Mouse (Mus musculus) cerebellum, adult 9-11 months (tissue): ENCODE measurements around the gene Abhd2.
"Not testable (repeated sequence)": the region's sequence is repeated elsewhere in the genome, so short reads cannot be mapped to it uniquely, and the experiment has no call there.

Experiments
- DNase-seq: peaks from one replicate; pipeline ENCODE4 v3.0.0; 2022

Abhd2 gene

DNA sequence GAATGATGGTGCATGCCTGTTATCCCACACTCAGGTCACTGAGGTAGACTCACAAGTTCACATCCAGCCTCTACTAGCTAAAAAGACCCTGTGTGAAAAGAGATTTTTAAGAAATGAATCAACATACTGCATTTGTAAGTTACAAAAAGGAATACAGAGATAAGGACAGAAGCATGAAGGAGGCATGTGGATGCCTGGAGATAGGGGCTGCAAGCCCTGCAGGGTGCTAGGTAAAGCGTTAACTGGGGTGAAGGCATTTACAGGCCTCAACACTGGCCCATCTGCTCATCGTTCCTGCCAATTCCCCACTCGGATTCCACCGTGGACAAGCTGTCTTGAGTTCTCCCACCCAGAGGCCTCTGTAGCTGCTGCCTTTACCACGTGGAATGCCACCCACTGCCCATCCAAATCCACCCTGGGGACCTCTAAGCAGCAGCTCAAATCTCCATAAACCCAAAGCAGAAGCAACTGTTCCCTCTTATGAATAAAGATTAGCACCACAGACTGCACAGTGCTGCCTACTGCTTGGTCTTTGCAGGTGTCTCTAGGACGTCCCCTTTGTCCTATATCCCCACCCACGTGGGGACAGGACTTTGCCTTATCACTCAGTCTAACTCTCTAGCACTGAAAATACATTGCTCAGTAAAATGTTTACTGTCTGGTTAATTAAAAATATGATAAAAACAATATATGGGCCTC lies 5.2 kb upstream of the Abhd2 start:
- DNase-seq: no peak

- DNase-seq: no peak
These were observed 4.1 kb upstream of the Abhd2 start for GRCm38 (mm10) chr7:79268897-79269296.

- no peak for DNase-seq
These were observed 3.6 kb upstream of the Abhd2 start for GRCm38 (mm10) chr7:79269411-79269810.

DNA sequence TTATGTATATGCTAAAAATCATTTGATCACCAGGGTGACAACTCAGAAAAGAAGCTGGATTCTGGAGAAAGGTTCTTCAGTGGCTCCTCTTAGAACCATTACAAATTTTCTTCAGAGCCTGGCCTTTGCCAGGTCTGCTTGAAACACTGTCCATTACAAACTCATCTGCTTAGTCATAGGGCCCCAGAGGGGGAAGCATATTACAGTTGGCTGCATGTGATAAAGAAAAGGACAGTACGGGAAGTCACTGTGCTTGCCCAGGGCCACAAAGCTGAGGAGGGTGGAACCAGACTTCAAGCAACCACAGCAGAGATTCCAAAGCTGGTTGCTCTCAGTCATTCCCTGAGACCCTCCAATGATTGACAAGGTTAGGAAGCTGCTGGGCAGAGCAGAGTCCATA lies 3.1 kb upstream of the Abhd2 start:
- no peak for DNase-seq

- no peak for DNase-seq
These were observed 2.0 kb upstream of the Abhd2 start for GRCm38 (mm10) chr7:79270961-79271387.

- peak; percentile 32 for DNase-seq
These were observed 874 bp upstream of the Abhd2 start for GRCm38 (mm10) chr7:79271861-79272788.

GRCm38 (mm10) chr7:79273738-79274472 lies 906 bp downstream of the Abhd2 start:
- DNase-seq: peak; percentile 76

DNA sequence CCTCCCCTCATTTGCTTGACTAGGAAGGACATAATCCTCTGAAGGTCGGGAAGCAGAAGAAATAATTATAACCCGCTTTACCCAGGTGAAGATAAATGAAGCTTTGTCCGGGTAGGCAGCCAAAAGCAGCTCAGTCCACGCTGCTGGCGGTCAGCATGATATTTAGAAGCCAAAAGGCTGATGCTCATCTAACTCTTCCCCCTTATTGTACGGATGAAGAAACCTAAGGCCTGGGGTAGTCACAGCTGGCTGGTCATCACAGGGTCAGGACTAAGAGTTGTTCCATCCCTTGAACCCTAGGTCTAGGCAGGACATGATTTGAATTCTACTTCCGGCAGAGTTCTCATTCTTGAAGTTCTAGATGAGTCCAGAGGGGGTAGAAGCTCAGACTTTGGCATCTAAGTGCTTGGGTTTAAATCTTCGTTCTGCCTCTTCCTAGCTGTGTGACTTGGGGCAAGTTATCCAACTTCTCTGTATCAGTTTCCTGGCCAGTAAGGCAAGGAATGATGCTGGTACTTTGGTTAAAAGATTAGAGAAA lies 1.5 kb downstream of the Abhd2 start:
- no peak for DNase-seq

- DNase-seq: peak; percentile 34
These were observed 2.3 kb downstream of the Abhd2 start for GRCm38 (mm10) chr7:79275345-79275744.

- no peak for DNase-seq
These were observed 5.4 kb downstream of the Abhd2 start for GRCm38 (mm10) chr7:79278432-79278831.

- DNase-seq: peak; percentile 15
These were observed 6.5 kb downstream of the Abhd2 start for GRCm38 (mm10) chr7:79279376-79280029.

DNA sequence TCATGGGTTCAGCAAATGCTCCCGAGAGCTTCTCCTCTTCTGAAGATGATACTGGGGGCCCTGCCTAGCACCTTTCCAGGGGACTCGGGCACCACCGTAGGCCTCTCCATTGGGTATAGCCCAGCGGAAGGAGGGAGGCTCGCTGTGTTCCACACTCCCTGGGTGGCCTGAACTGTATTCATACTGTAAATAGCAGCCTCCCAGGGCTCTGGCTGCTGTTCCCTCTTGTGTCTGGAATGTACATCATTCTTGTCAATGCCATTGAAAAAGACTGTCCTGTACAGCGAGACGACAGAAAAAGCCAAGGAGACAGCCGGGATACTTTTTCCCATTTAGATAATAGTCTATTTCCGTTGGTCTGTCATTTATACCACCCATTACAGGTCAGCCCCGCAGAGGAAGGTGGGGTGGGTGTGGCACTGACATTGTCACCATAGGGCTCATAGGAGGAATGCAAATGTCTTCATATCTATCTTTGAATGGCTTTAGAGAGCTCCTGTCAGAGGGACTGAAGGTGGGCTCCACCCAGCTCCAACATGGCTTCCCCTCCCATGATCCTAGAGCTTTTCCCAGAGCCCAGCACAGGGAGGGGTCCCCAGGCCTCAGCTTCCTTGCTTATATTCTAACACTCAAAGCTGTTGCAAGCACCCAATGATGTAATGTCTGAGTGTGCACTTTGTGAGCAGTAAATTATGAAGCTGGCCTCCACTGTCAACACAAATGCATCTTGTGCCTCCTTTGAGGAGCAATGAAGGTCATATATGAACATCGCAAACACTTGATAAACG lies 10.1 kb downstream of the Abhd2 start:
- no peak for DNase-seq

DNA sequence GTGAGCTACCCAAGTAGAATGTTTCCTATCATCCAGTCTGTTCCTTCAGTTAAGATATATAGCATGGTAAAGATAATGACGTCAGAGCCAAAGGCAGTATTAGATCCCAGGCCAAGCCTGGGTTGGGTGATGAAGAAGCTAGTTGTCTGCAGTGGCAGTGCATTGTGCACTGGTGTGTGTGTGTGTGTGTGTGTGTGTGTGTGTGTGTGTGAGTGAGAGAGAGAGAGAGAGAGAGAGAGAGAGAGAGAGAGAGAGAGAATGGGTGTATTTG lies 10.6 kb downstream of the Abhd2 start:
- DNase-seq: not testable (repeated sequence)

- no peak for DNase-seq
These were observed 11.3 kb downstream of the Abhd2 start for GRCm38 (mm10) chr7:79284160-79284888.

- DNase-seq: no peak
These were observed 11.9 kb downstream of the Abhd2 start for GRCm38 (mm10) chr7:79284889-79285280.

- no peak for DNase-seq
These were observed 12.4 kb downstream of the Abhd2 start for GRCm38 (mm10) chr7:79285408-79285807.

DNA sequence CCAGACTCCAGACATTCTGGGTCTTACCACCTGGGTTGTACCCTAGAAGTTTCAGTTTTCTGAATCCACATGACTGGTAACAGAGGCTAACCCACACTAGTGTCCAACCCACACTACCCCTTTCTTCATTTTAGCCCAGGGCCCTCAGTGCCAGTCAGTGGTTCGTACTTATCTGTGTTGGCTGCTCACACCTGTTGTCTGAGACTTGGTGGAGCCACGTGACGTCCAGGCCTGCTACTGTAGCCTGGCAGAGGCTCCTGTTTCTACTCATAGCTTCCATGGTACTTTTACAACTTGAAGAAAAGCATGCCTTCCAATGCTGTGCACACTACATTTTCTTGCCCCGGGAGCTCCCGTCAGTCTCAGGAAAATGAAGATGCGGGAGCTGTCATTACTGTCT lies 14.2 kb downstream of the Abhd2 start:
- no peak for DNase-seq

DNA sequence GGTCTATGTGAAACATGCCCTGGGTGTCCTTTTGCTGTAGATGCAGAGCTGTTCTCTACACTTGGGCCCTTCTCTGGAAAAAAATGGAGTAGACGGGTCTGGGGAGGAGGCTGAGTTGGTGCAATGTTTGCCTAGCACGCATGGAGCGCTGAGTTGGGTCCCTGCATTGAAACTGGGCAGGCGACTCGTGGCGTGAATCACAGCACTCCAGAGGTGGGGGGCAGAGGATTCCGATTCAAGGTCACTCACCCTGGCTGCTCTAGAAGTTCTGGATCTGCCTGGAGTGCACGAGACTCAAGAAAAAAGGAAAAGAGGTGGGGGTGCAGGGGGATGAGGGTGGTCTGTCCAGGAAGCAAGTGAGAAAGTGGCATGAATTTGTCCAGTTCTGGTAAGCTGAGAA lies 14.9 kb downstream of the Abhd2 start:
- no peak for DNase-seq

GRCm38 (mm10) chr7:79288422-79288821 lies 15.4 kb downstream of the Abhd2 start:
- no peak for DNase-seq

DNA sequence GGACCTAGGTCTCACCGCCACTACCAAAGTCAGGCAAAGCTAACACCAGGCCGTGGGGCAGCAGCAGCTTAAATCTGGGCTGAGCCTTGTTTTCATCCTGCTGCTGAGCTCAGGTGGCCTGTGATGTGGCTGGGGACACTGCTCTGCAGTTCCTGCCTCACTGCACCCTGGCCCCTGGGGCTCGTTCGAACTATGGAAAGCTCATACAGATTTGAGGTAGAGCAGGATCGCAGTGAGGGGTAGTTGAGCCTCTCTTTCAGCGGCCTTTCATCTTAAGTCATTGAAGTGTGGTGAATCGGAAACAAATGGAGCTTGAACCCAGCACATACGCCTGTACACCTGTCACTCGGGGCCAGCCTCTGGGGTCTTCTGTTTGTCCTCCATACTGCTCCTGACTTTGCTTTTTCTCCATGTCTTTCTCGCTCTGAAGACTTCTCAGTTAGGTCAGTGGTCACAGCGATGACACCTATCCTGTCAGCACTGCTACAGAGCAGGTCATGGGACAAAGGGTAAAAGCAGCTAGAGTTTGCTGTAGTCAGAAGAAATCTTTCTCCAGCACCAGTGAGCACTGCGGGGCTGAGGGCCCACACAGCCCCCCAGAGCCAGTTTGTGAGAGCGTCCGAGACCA lies 20.7 kb downstream of the Abhd2 start:
- DNase-seq: no peak

DNA sequence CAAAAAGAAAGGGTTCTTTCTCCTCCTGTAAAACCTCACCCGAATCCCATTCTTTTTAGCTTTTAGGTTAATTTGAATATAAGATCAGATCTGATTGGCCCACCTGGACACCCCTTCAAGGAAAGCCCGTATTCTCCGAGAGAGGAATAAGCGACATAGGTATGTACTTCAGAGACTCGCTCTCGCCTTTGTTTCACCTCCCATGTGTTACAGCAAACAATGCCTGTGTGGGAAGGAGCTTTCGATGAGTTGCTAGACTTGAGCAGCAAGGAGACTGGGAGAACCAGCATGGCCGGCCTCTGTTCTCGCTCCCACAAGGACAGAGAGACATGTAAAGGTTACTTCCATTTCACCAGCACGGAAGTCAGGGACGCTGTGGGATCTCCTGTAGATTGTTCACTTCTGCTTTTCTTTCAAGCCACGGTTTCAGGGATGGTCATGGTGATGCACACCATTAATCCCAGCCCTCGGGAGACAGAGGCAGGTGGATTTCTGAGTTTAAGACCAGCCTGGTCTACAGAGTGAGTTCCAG lies 21.5 kb downstream of the Abhd2 start:
- DNase-seq: no peak
